Mouse (Mus musculus) myocyte (in vitro differentiated cells): ENCODE measurements around the gene Eno1. TPM values are rescaled to one million over a fixed set of nuclear protein-coding genes. Genes with fewer than 3 reads are reported as not detected.

ENCODE experiments used
- H3K27me3 ChIP-seq: one replicate; pipeline ENCODE4 v1.6.1; 2011; ENCODE audit not compliant: control insufficient read depth, insufficient read depth, insufficient read length
- H3K36me3 ChIP-seq: one replicate; pipeline ENCODE4 v1.6.1; 2011; ENCODE audit not compliant: control insufficient read depth, insufficient read depth
- H3K4me2 ChIP-seq: one replicate; pipeline ENCODE4 v1.6.1; 2011; ENCODE audit warnings: low read depth, control low read depth
- H3K4me3 ChIP-seq: one replicate; pipeline ENCODE4 v1.5.1; 2011; ENCODE audit warnings: mild to moderate bottlenecking, control low read depth, moderate library complexity
- H3K79me2 ChIP-seq: one replicate; pipeline ENCODE4 v1.6.1; 2011; ENCODE audit not compliant: control insufficient read depth, insufficient read depth
- H3ac ChIP-seq: one replicate; pipeline ENCODE4 v1.6.1; 2011; ENCODE audit not compliant: control insufficient read depth, insufficient read length
- CEBPB ChIP-seq: IDR thresholded peaks from 2 replicates; pipeline ENCODE4 v1.6.1; 2011; ENCODE audit warnings: mild to moderate bottlenecking, moderate library complexity; ENCODE audit not compliant: poor library complexity, insufficient read depth, severe bottlenecking
- E2F4 ChIP-seq: IDR thresholded peaks from one replicate; pipeline ENCODE4 v1.6.1; 2011; ENCODE audit warnings: mild to moderate bottlenecking, control low read depth, moderate library complexity; ENCODE audit not compliant: insufficient read depth
- MAX ChIP-seq: IDR thresholded peaks from one replicate; pipeline ENCODE4 v1.6.1; 2011; ENCODE audit warnings: low read depth, mild to moderate bottlenecking, control low read depth
- MYOD1 ChIP-seq, 3 experiments: IDR thresholded peaks; one replicate each; pipeline ENCODE4 v1.6.1; 2011; ENCODE audit warnings: control low read depth in 2 of 3, low read depth in 2 of 3, mild to moderate bottlenecking in 2 of 3, moderate library complexity in 1 of 3; ENCODE audit not compliant: insufficient read length in 2 of 3, control insufficient read depth in 1 of 3
- MYOG ChIP-seq, 3 experiments: IDR thresholded peaks; one replicate each; pipeline ENCODE4 v1.6.1; 2011; ENCODE audit warnings: control low read depth in 2 of 3, low read depth in 2 of 3, mild to moderate bottlenecking in 2 of 3; ENCODE audit not compliant: insufficient read length in 2 of 3, control insufficient read depth in 1 of 3, insufficient read depth in 1 of 3
- POLR2A ChIP-seq: IDR thresholded peaks from one replicate; pipeline ENCODE4 v1.6.1; 2011; ENCODE audit warnings: low read depth, mild to moderate bottlenecking, control low read depth, moderate library complexity; ENCODE audit not compliant: insufficient read length
- POLR2AphosphoS2 ChIP-seq: IDR thresholded peaks from one replicate; pipeline ENCODE4 v1.6.1; 2011; ENCODE audit warnings: low read depth, control low read depth; ENCODE audit not compliant: insufficient read length
- REST ChIP-seq: IDR thresholded peaks from one replicate; pipeline ENCODE4 v1.6.1; 2011; ENCODE audit warnings: mild to moderate bottlenecking, control low read depth, moderate library complexity; ENCODE audit not compliant: insufficient read depth, insufficient read length
- SRF ChIP-seq: IDR thresholded peaks from one replicate; pipeline ENCODE4 v1.6.1; 2011; ENCODE audit warnings: low read depth; ENCODE audit not compliant: control insufficient read depth, insufficient read length
- TCF12 ChIP-seq: IDR thresholded peaks from one replicate; pipeline ENCODE4 v1.6.1; 2011; ENCODE audit warnings: mild to moderate bottlenecking, control low read depth; ENCODE audit not compliant: poor library complexity, insufficient read depth, severe bottlenecking
- TCF3 ChIP-seq: IDR thresholded peaks from one replicate; pipeline ENCODE4 v1.6.1; 2011; ENCODE audit warnings: low read depth, control low read depth; ENCODE audit not compliant: insufficient read length
- USF1 ChIP-seq: IDR thresholded peaks from one replicate; pipeline ENCODE4 v1.6.1; 2011; ENCODE audit warnings: low read depth, mild to moderate bottlenecking, control low read depth, moderate library complexity
- polyA plus RNA-seq: library from polyadenylated mRNA; unstranded; fragments of >200 nt; fragmentation: generic; extraction: Trizol; gene quantifications from one replicate; pipeline ENCODE4 v1.2.1, GENCODE M21; 2012; ENCODE audit warnings: missing spikeins

Gene Eno1
- polyA plus RNA-seq, 1 experiment: 1,358 TPM

GRCm38 (mm10) chr4:150210306-150210705 is 26.2 kb upstream of the Eno1 start:
- H3K27me3 ChIP-seq: peaks cover 5% of the 10 kb centered on the region
- H3ac ChIP-seq: no peak overlapping the region
- H3K4me3 ChIP-seq: no peak overlapping the region
- TF ChIP-seq MYOD1 (IDR thresholded peaks at IDR 0.05; ENCODE audit: control insufficient read depth in 1 of 3, insufficient read length in 2 of 3, low read depth in 2 of 3) (no peak), CEBPB (no peak), MYOG (IDR thresholded peaks at IDR 0.05; ENCODE audit: control insufficient read depth in 1 of 3, insufficient read depth in 1 of 3, insufficient read length in 2 of 3, low read depth in 2 of 3) (no peak), TCF3 (no peak), SRF (no peak), TCF12 (no peak), E2F4 (no peak), MAX (no peak), POLR2A (no peak), REST (no peak), USF1 (no peak), POLR2AphosphoS2 (no peak)
- no peaks in the 10 kb centered on the region for H3K79me2 ChIP-seq
- no peaks in the 10 kb centered on the region for H3K36me3 ChIP-seq
- H3K4me2 ChIP-seq: no peak overlapping the region

DNA sequence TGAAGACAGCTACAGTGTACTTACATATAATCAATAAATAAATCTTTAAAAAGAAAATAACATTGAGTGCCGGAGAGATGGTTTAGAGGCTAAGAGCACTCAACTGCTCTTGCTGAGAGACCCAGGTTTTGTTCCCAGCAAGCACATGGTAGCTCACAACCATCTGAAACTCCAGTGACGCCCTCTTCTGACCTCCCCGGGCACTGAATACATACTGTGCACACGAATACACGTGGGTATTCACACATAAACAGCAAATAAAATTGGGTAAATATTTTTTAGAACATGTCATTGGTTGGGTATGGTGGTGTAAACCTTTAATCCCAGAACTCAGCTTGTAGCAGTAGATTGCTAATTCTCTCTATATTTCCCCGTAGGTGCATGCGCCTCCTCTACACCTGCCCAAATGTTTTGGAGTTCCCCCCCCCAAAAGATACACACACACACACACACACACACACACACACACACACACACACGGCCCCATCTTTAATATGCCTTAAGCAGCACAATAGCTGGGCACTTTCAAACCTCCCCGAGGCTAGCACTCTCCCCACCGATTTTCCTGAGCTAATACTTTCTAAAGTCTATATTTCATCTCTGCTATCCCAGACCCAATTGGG is 24.5 kb upstream of the Eno1 start:
- TF ChIP-seq MAX: no peak
- TF ChIP-seq POLR2AphosphoS2: no peak
- TF ChIP-seq SRF: no peak
- TF ChIP-seq REST: no peak
- no peak for TF ChIP-seq USF1
- TF ChIP-seq TCF3: no peak
- no peak for TF ChIP-seq POLR2A
- TF ChIP-seq TCF12: no peak
- no peak for TF ChIP-seq CEBPB
- TF ChIP-seq MYOD1 (IDR thresholded peaks at IDR 0.05; ENCODE audit: control insufficient read depth in 1 of 3, insufficient read length in 2 of 3, low read depth in 2 of 3): no peak
- TF ChIP-seq MYOG (IDR thresholded peaks at IDR 0.05; ENCODE audit: control insufficient read depth in 1 of 3, insufficient read depth in 1 of 3, insufficient read length in 2 of 3, low read depth in 2 of 3): no peak
- no peak for TF ChIP-seq E2F4
- H3ac ChIP-seq: no peak overlapping the region
- no peaks in the 10 kb centered on the region for H3K27me3 ChIP-seq
- no peaks in the 10 kb centered on the region for H3K79me2 ChIP-seq
- no peak overlapping the region for H3K4me3 ChIP-seq
- no peak overlapping the region for H3K4me2 ChIP-seq
- no peaks in the 10 kb centered on the region for H3K36me3 ChIP-seq

- Histone ChIP-seq H3K4me3 (no peak overlapping the region), H3K4me2 (peak overlapping the region; percentile 42), H3ac (no peak overlapping the region), H3K36me3 (no peaks in the 10 kb centered on the region), H3K79me2 (no peaks in the 10 kb centered on the region), H3K27me3 (no peaks in the 10 kb centered on the region)
- no peak for TF ChIP-seq MAX
- no peak for TF ChIP-seq MYOD1 (IDR thresholded peaks at IDR 0.05; ENCODE audit: control insufficient read depth in 1 of 3, insufficient read length in 2 of 3, low read depth in 2 of 3)
- no peak for TF ChIP-seq SRF
- TF ChIP-seq MYOG (IDR thresholded peaks at IDR 0.05; ENCODE audit: control insufficient read depth in 1 of 3, insufficient read depth in 1 of 3, insufficient read length in 2 of 3, low read depth in 2 of 3): no peak
Observed at GRCm38 (mm10) chr4:150212553-150212971, 24.0 kb upstream of the Eno1 start.

DNA sequence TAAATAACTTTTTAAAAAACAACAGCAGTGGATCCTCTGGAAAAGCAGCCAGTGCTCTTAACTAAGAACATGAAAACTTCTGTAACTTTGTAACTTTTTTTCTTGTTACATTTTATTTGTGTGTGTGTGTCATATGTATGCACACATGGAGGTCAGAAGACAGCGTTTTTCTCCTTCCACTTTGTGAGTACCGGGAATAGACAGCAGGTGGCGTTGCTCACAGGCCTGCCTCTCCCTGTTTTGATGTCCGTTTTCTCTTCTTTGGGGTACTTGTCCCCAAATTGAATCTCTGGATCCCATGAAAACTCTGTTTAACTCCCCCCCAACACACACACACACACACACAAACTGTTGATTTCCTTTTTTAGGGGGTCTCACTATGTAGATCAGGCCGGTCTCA is 22.6 kb upstream of the Eno1 start:
- no peaks in the 10 kb centered on the region for H3K36me3 ChIP-seq
- no peak overlapping the region for H3K4me2 ChIP-seq
- no peak for TF ChIP-seq SRF
- TF ChIP-seq MYOD1 (IDR thresholded peaks at IDR 0.05; ENCODE audit: control insufficient read depth in 1 of 3, insufficient read length in 2 of 3, low read depth in 2 of 3): no peak
- TF ChIP-seq TCF3: no peak
- no peak for TF ChIP-seq REST
- H3K27me3 ChIP-seq: no peaks in the 10 kb centered on the region
- H3ac ChIP-seq: no peak overlapping the region
- H3K79me2 ChIP-seq: no peaks in the 10 kb centered on the region
- H3K4me3 ChIP-seq: no peak overlapping the region

DNA sequence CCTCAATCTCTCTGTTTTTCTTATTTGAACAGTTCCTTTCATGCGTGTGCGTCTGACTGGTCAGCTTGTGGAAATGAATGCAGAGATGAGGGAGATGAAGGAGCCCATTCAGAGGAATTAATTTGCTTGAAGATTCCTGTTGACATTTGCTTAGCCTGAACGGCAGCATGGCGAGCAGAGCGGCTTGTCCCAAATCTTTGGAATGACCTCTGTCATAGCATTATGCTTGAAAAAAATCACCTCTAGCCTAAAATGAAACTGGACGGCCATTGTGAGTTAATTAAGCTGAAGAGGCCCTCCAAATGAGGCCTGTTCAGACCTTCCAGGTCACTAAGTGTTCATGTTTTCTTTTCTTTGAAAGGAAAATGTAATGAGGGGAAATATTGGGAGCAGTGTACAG is 20.1 kb upstream of the Eno1 start:
- Histone ChIP-seq H3K27me3 (no peaks in the 10 kb centered on the region), H3K4me3 (no peak overlapping the region), H3K36me3 (no peaks in the 10 kb centered on the region), H3K79me2 (no peaks in the 10 kb centered on the region), H3ac (no peak overlapping the region), H3K4me2 (no peak overlapping the region)
- TF ChIP-seq MYOG (IDR thresholded peaks at IDR 0.05; ENCODE audit: control insufficient read depth in 1 of 3, insufficient read depth in 1 of 3, insufficient read length in 2 of 3, low read depth in 2 of 3) (no peak), SRF (no peak), POLR2AphosphoS2 (no peak), POLR2A (no peak), MAX (no peak), E2F4 (no peak), MYOD1 (IDR thresholded peaks at IDR 0.05; ENCODE audit: control insufficient read depth in 1 of 3, insufficient read length in 2 of 3, low read depth in 2 of 3) (no peak), USF1 (no peak), REST (no peak), TCF3 (no peak), TCF12 (no peak), CEBPB (no peak)
